Mouse (Mus musculus) kidney, adult 11 months (tissue): ENCODE measurements around the gene Pgm1.

Source experiments
- DNase-seq: peaks from one replicate; pipeline ENCODE4 v3.0.0; 2022

The Pgm1 gene

GRCm38 (mm10) chr4:99929149-99929612 is at the start of gene Pgm1:
TSS of gene Pgm1 (plus strand) at chr4:99929414.
- peak; percentile 94 for DNase-seq

- DNase-seq: no peak
These were observed 47.3 kb upstream of the Pgm1 start for GRCm38 (mm10) chr4:99881882-99882281.

GRCm38 (mm10) chr4:99882405-99882804 is 46.8 kb upstream of the Pgm1 start:
- DNase-seq: no peak

- no peak for DNase-seq
These were observed 15.2 kb upstream of the Pgm1 start for GRCm38 (mm10) chr4:99913894-99914451.

GRCm38 (mm10) chr4:99926380-99926779 is 2.8 kb upstream of the Pgm1 start:
- DNase-seq: no peak

- DNase-seq: no peak
These were observed 693 bp upstream of the Pgm1 start for GRCm38 (mm10) chr4:99928521-99928920.

- peak; percentile 92 for DNase-seq
These were observed 651 bp downstream of the Pgm1 start, which contains the start of gene Itgb3bp for GRCm38 (mm10) chr4:99929613-99930517. TSS of gene Itgb3bp (minus strand) at chr4:99929813.

GRCm38 (mm10) chr4:99930518-99931239 is 1.5 kb downstream of the Pgm1 start:
- DNase-seq: no peak

GRCm38 (mm10) chr4:99931240-99931580 is 2.0 kb downstream of the Pgm1 start:
- no peak for DNase-seq

- DNase-seq: no peak
These were observed 2.6 kb downstream of the Pgm1 start for GRCm38 (mm10) chr4:99931807-99932206.

GRCm38 (mm10) chr4:99934859-99935258 is 5.6 kb downstream of the Pgm1 start:
- DNase-seq: no peak

- no peak for DNase-seq
These were observed 7.1 kb downstream of the Pgm1 start for GRCm38 (mm10) chr4:99936278-99936677.

- no peak for DNase-seq
These were observed 10.7 kb downstream of the Pgm1 start for GRCm38 (mm10) chr4:99939711-99940505.

- peak; percentile 25 for DNase-seq
These were observed 12.6 kb downstream of the Pgm1 start for GRCm38 (mm10) chr4:99941655-99942414.

- no peak for DNase-seq
These were observed 15.4 kb downstream of the Pgm1 start for GRCm38 (mm10) chr4:99944606-99945005.

GRCm38 (mm10) chr4:99945011-99945410 is 15.8 kb downstream of the Pgm1 start:
- DNase-seq: no peak

- no peak for DNase-seq
These were observed 17.3 kb downstream of the Pgm1 start for GRCm38 (mm10) chr4:99946516-99946915.

- no peak for DNase-seq
These were observed 18.0 kb downstream of the Pgm1 start for GRCm38 (mm10) chr4:99947192-99947591.

- DNase-seq: no peak
These were observed 18.7 kb downstream of the Pgm1 start for GRCm38 (mm10) chr4:99947896-99948295.

- no peak for DNase-seq
These were observed 24.7 kb downstream of the Pgm1 start for GRCm38 (mm10) chr4:99953904-99954303.

GRCm38 (mm10) chr4:99955396-99955795 is 26.2 kb downstream of the Pgm1 start:
- DNase-seq: no peak

- DNase-seq: no peak
These were observed 28.0 kb downstream of the Pgm1 start for GRCm38 (mm10) chr4:99957186-99957585.
